Mouse (Mus musculus) kidney, adult 10 weeks (tissue): Measurements from ENCODE around the gene Gm15446. TPM values are rescaled to one million over a fixed set of nuclear protein-coding genes. Genes with fewer than 3 reads are reported as not detected.

Experiments
- polyA plus RNA-seq: library from polyadenylated mRNA; stranded (reverse); fragments of 350-450 nt; fragmentation: Illumina TruSeq; extraction: RNeasy Lipid Tissue Mini Kit (QIAGEN cat#74804); gene quantifications from one replicate; pipeline ENCODE4 v1.2.3, GENCODE M21; 2014; ENCODE audit warnings: low read depth, low replicate concordance

Gm15446 gene
- 31.9 TPM for polyA plus RNA-seq

DNA sequence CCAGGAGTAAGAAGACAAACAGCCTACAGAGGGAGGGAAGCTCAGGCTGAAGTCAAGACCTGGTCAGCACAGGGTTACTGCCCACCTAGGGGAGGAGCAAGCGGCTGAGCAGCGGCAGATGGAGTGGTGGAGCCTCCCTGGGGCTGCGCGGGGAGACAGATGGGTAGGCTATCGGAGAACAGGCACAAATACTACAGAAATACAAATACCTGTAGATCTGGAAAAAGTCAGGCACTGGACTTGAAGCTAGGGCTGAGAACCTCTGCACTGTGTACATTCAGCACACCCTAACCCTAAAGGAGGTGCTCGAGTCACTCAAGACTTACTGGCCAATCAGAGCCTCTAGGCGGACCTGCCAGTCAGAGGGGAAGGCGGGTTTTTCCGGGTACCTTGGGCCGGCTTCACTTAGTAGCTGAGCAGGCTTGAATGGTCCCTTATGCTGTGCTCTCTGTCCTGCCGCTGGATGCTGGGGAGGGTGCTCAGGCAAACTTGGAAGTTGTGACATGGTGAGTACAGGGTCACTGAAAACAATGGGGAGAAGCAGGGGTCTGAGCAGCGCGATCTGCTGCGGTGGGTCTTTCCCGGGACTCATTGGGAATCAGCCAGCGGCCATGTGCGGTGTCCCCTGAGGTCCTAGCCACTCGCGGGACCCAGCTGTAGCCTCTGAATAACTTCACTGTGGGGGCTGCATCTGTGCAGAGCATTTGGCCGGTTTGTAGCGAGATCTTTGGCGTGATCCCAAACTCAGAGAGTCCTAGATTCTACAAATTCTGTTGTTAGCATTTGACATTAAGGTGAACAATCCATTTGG lies at the start of gene Gm15446:
Gene Gm15446, plus strand, starts transcription at position 140 of the 811 bp plus-strand sequence.

Other genes with a start within 250 kb of the Gm15446 start
- gene 5430403G16Rik, start 232.4 kb upstream of the Gm15446 start, polyA plus RNA-seq = 6.7 TPM
- gene 4930522L14Rik, start 171.5 kb upstream of the Gm15446 start, polyA plus RNA-seq = 17.7 TPM
- 78.2 TPM for gene Zfp932, start 73.1 kb downstream of the Gm15446 start, polyA plus RNA-seq
- gene Gm17655, start 149.1 kb downstream of the Gm15446 start, polyA plus RNA-seq = 16.5 TPM
- 2.5 TPM for gene Gm35315, start 171.0 kb downstream of the Gm15446 start, polyA plus RNA-seq
- not detected for gene Plcxd1, start 176.6 kb downstream of the Gm15446 start, polyA plus RNA-seq
- not detected for gene Gtpbp6, start 184.8 kb downstream of the Gm15446 start, polyA plus RNA-seq
- gene Zfp605, start 186.7 kb downstream of the Gm15446 start, polyA plus RNA-seq = 10.7 TPM
- gene Chfr, start 212.4 kb downstream of the Gm15446 start, polyA plus RNA-seq = 20.3 TPM